ENCODE assay signal across 9 mouse cellular contexts in the genomic region with DNA sequence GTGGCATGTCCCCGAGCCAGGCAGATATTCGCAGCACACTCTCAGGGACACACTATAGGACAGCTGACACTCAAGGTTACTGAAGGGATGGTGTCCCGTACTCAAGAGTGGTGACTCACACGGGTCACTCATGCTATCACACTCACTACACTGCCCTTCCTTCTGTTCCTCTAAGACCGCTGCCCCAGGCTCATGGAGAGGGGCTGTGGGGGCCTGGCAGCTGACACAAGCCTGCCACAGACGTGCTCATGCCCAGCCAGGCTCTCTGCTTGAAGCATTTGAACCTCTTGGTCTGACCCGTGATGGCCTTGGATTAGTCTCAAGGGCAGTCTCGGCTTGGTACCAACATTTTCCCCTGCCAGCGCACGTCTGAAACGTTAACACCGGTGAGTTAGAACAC. TPM values are rescaled to one million over a fixed set of nuclear protein-coding genes. Genes with fewer than 3 reads are reported as not detected.
DNase-seq lines count a peak whose midpoint lies in the region; ATAC-seq and TF ChIP-seq lines count a peak whose summit lies in the region.
"Had no signal": no experiment of that assay in that cellular context is flagged by ENCODE, and none has a peak within 500 bp of the region (broad histone marks: within the 10 kb centered on the region; RNA-seq: fewer than 3 reads in every experiment).

No protein-coding gene starts in this region.

- TF ChIP-seq POLR2A in bone marrow, adult 2 months (IDR thresholded peaks at IDR 0.05; ENCODE audit: borderline replicate concordance, control insufficient read depth, low read depth, low read length) = no peak

- intact Hi-C loops in left cerebral cortex, postnatal 25 days (cut with DNase I) = no loop called here

- no peaks in the 10 kb centered on the region for H3K36me3 ChIP-seq in hindbrain, postnatal 0 days (ENCODE audit: insufficient read depth, low read length)

- no peak for TF ChIP-seq CTCF in bone marrow, adult 2 months (IDR thresholded peaks at IDR 0.05; ENCODE audit: control insufficient read depth, insufficient read depth, low read length)
- no peak for TF ChIP-seq CTCF in hindbrain, postnatal 0 days (IDR thresholded peaks at IDR 0.05; ENCODE audit: low read depth)

- peak overlapping the region; percentile 30; the same call in 1 of the 2 replicates for H3K4me2 ChIP-seq in hindbrain, postnatal 0 days (ENCODE audit: low read depth, low read length)

- H3K9ac ChIP-seq in hindbrain, postnatal 0 days (replicated peaks; ENCODE audit: low read length) = no peak overlapping the region

- peak; percentile 69 for DNase-seq in kidney, adult 18-20 months
- no peak for DNase-seq in kidney, postnatal 4 days
- DNase-seq in hindbrain, postnatal 0 days (ENCODE audit: low spot score) = no peak
- DNase-seq in lung, postnatal 4 days = peak; percentile 33 to 57
- DNase-seq in thymus, postnatal 4 days = no peak
- DNase-seq in embryo, embryonic 9.5 days (ENCODE audit: extremely low spot score) = no peak
- no peak for DNase-seq in left cerebral cortex, postnatal 25 days (ENCODE audit: low spot score in 2 of 2)

- peak; percentile 22; the same call in 1 of the 2 replicates for ATAC-seq in hindbrain, postnatal 0 days

- H3K9me3 ChIP-seq in hindbrain, postnatal 0 days (ENCODE audit: low read length) = no peaks in the 10 kb centered on the region

- 67% methylated on average over 12 of the region's 12 CpGs for WGBS in bone marrow, adult 2 months
- WGBS in hindbrain, postnatal 0 days = 41% methylated on average over 12 of the region's 12 CpGs

- H3K27me3 ChIP-seq in hindbrain, postnatal 0 days (ENCODE audit: insufficient read depth, low read length) = no peaks in the 10 kb centered on the region

- H3K4me1 ChIP-seq in bone marrow, adult 2 months (ENCODE audit: control insufficient read depth, insufficient read depth, low read length) = peaks cover 15% of the 10 kb centered on the region
- peaks cover 36% of the 10 kb centered on the region for H3K4me1 ChIP-seq in hindbrain, postnatal 0 days (ENCODE audit: insufficient read depth, low read length)

- peak overlapping the region; percentile 32 for H3K27ac ChIP-seq in bone marrow, adult 2 months (ENCODE audit: control insufficient read depth, insufficient read depth, low read depth, low read length, poor library complexity)
- peak overlapping the region; percentile 41 for H3K27ac ChIP-seq in hindbrain, postnatal 0 days

- H3K4me3 ChIP-seq in bone marrow, adult 2 months (replicated peaks; ENCODE audit: control insufficient read depth, low read depth, low read length) = no peak overlapping the region
- H3K4me3 ChIP-seq in hindbrain, postnatal 0 days (ENCODE audit: low read length) = no peak overlapping the region
- H3K4me3 ChIP-seq: myocyte had no signal

RNA-seq across cellular contexts. Expression of a gene that starts 10.7 kb away (rescaled TPM):
- 21.4 and 30.7 TPM in 2 replicates for polyA plus RNA-seq in bone marrow, adult 2 months (2011; ENCODE audit: insufficient read depth, insufficient read length, low replicate concordance, missing spikeins)
- total RNA-seq in hindbrain, postnatal 0 days (2014; rRNA removed) = 36.3 and 45.3 TPM in 2 replicates
- polyA plus RNA-seq in hindbrain, postnatal 0 days (2015; fragmentation: Nextera tagmentation; extraction: Ambion mirVana) = 15.3 and 19.2 TPM in 2 replicates
- 10 to 100 TPM in 1 of 2 experiments, 1 to 10 TPM in 1; 8.8 to 10.3 TPM for total RNA-seq in left cerebral cortex, postnatal 25 days (2021)

Comparison
In these comparisons a context has a peak if more than half of its experiments do, and no peak if none do; other contexts are left out.
1. DNase-seq: peak in kidney, adult 18-20 months (single experiment) and lung, postnatal 4 days (2 of 2); none in kidney, postnatal 4 days (0 of 2), hindbrain, postnatal 0 days (single experiment), thymus, postnatal 4 days (single experiment), embryo, embryonic 9.5 days (single experiment) and left cerebral cortex, postnatal 25 days (0 of 2).